23 mouse cellular contexts compared by ENCODE assay signal in genomic region chr2:142393546-142393945, GRCm38 (mm10).
"Had no signal": no experiment of that assay in that cellular context is flagged by ENCODE, and none has a peak within 500 bp of the region (broad histone marks: within the 10 kb centered on the region; RNA-seq: fewer than 3 reads in every experiment).

No protein-coding gene starts in this region.

- H3K9ac ChIP-seq: heart, embryonic 13.5 days; heart, embryonic 15.5 days; hindbrain, embryonic 13.5 days; hindbrain, embryonic 15.5 days; kidney, embryonic 15.5 days; limb, embryonic 13.5 days; limb, embryonic 15.5 days; liver, embryonic 12.5 days; liver, embryonic 14.5 days had no signal

- H3K4me3 ChIP-seq: heart, adult 2 months; heart, embryonic 13.5 days; heart, embryonic 15.5 days; hindbrain, embryonic 13.5 days; hindbrain, embryonic 15.5 days; kidney, embryonic 15.5 days; limb, embryonic 13.5 days; limb, embryonic 15.5 days; liver, embryonic 12.5 days had no signal

- H3K9me3 ChIP-seq: heart, embryonic 13.5 days; heart, embryonic 15.5 days; hindbrain, embryonic 13.5 days; kidney, embryonic 15.5 days; limb, embryonic 13.5 days; limb, embryonic 15.5 days; liver, embryonic 12.5 days had no signal

- H3K27me3 ChIP-seq: heart, embryonic 13.5 days; heart, embryonic 15.5 days; hindbrain, embryonic 13.5 days; hindbrain, embryonic 15.5 days; kidney, embryonic 15.5 days; limb, embryonic 13.5 days; limb, embryonic 15.5 days; liver, embryonic 12.5 days had no signal

- H3K4me1 ChIP-seq: heart, embryonic 13.5 days; heart, embryonic 15.5 days; hindbrain, embryonic 15.5 days; kidney, embryonic 15.5 days; limb, embryonic 13.5 days; limb, embryonic 15.5 days; liver, embryonic 12.5 days had no signal

- H3K27ac ChIP-seq: heart, adult 2 months; heart, embryonic 13.5 days; heart, embryonic 15.5 days; hindbrain, embryonic 13.5 days; hindbrain, embryonic 15.5 days; hindbrain, postnatal 0 days; kidney, embryonic 15.5 days; kidney, postnatal 0 days; limb, embryonic 13.5 days; limb, embryonic 15.5 days; liver, embryonic 12.5 days; liver, embryonic 14.5 days had no signal

- DNase-seq: gastrocnemius, postnatal 14 days; gastrocnemius, postnatal 36 days; heart, adult 11 months; heart, adult 2 months; heart, postnatal 36 days; kidney, adult 11 months; kidney, adult 9 months; kidney, postnatal 14 days; kidney, postnatal 36 days; layer of hippocampus, adult 9-11 months; layer of hippocampus, postnatal 36 days; left cerebral cortex, postnatal 4 days had no signal

- H3K36me3 ChIP-seq: heart, embryonic 13.5 days; heart, embryonic 15.5 days; hindbrain, embryonic 13.5 days; hindbrain, embryonic 15.5 days; kidney, embryonic 15.5 days; limb, embryonic 13.5 days; limb, embryonic 15.5 days; liver, embryonic 12.5 days had no signal
